Mouse (Mus musculus) lung, embryonic 15.5 days (tissue): ENCODE measurements around the gene Tmem232. TPM values are rescaled to one million over a fixed set of nuclear protein-coding genes. Genes with fewer than 3 reads are reported as not detected.
"Not testable (repeated sequence)": the region's sequence is repeated elsewhere in the genome, so short reads cannot be mapped to it uniquely, and the experiment has no call there.

ENCODE experiments used
- ATAC-seq: fragments of 200-750 bp; cut with Nextera tagmentation; 2 replicates; pipeline ENCODE4 v1.8.0; 2017; ENCODE audit warnings: moderate number of reproducible peaks, borderline replicate concordance; ENCODE audit not compliant: low FRiP score, low TSS enrichment; ENCODE audit errors: extremely low read depth
- H3K27ac ChIP-seq: fragments of 300-500 bp; sonication (generic); 2 replicates; pipeline ENCODE4 v1.5.1; 2015; ENCODE audit warnings: moderate library complexity, mild to moderate bottlenecking, inconsistent platforms
- H3K27me3 ChIP-seq: fragments of 300-500 bp; sonication (generic); 2 replicates; pipeline ENCODE4 v1.6.1; 2015; ENCODE audit warnings: inconsistent platforms
- H3K36me3 ChIP-seq: fragments of 300-500 bp; sonication (generic); 2 replicates; pipeline ENCODE4 v1.6.1; 2015; ENCODE audit warnings: inconsistent platforms
- H3K4me1 ChIP-seq: fragments of 300-500 bp; sonication (generic); 2 replicates; pipeline ENCODE4 v1.6.1; 2015; ENCODE audit warnings: inconsistent platforms
- H3K4me2 ChIP-seq: fragments of 300-500 bp; sonication (generic); 2 replicates; pipeline ENCODE4 v1.6.1; 2015; ENCODE audit warnings: inconsistent platforms, mild to moderate bottlenecking, moderate library complexity
- H3K4me3 ChIP-seq: fragments of 300-500 bp; sonication (generic); 2 replicates; pipeline ENCODE4 v1.5.1; 2015; ENCODE audit warnings: mild to moderate bottlenecking, inconsistent platforms
- H3K9ac ChIP-seq: fragments of 300-500 bp; sonication (generic); 2 replicates; pipeline ENCODE4 v1.6.1; 2015; ENCODE audit warnings: inconsistent platforms
- H3K9me3 ChIP-seq: fragments of 300-500 bp; sonication (generic); 2 replicates; pipeline ENCODE4 v1.6.1; 2016; ENCODE audit warnings: inconsistent platforms
- WGBS: fragments of 180-500 bp; shearing (Covaris S2); methylation state at CpG from one replicate; pipeline ENCODE4 v1.1.7; 2015; 5-methylcytosine and 5-hydroxymethylcytosine counted together
- polyA plus RNA-seq: library from polyadenylated mRNA; unstranded; fragments of >200 nt; fragmentation: Nextera tagmentation; extraction: Ambion mirVana; gene quantifications from 2 replicates; pipeline ENCODE4 v1.2.1, GENCODE M21; 2015

Tmem232 gene
- polyA plus RNA-seq, 1 experiment from 2014 or later, result 0.34 TPM

DNA sequence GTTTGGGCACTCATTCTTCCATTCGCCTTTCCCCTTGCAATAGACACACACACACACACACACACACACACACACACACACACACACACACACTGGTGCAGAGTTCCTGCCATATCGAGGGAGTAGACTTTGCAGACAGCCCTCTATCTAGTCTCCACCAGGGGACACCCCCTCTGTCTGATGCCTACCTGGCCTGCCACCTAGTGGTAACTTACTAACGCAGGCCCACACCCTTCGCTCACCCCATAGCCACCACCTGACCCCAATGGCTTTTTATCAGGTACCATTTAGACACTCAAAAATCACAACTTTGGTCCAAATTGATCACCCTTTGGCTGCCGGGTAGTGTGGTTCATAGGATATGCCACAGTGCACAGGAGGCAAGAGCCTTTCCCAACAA, 18.7 kb upstream of the Tmem232 start:
- Histone ChIP-seq H3K9ac (no peak overlapping the region), H3K4me1 (peaks cover 3% of the 10 kb centered on the region; the same call in 1 of the 2 replicates), H3K4me2 (no peak overlapping the region), H3K27me3 (no peaks in the 10 kb centered on the region), H3K27ac (no peak overlapping the region), H3K36me3 (no peaks in the 10 kb centered on the region), H3K4me3 (no peak overlapping the region), H3K9me3 (no peaks in the 10 kb centered on the region)
- no peak for ATAC-seq
- 34% methylated on average over 5 of the region's 5 CpGs for WGBS

DNA sequence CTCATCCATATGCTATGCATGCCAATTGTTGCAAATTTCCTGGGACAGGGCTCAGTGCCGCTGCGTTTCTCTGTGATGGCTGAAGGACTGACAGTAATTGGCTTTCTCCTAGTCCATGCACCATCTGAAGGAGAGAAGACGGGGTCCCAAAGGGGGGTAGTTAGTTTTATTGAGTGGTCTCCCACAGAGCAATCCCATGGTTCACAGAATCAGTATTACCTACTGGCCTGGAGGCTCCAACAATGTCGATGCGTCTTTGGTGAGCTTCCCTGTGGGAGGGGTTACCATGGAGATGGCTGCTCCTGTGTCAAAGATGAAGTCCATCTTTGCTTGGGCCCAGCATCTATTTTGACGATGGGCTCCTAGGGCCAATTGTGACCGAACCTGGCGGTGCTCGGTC, 18.2 kb upstream of the Tmem232 start:
- H3K4me3 ChIP-seq, result no peak overlapping the region
- 58% methylated on average over 9 of the region's 9 CpGs for WGBS
- no peaks in the 10 kb centered on the region for H3K9me3 ChIP-seq
- no peak overlapping the region for H3K27ac ChIP-seq
- H3K36me3 ChIP-seq, result no peaks in the 10 kb centered on the region
- H3K9ac ChIP-seq, result no peak overlapping the region
- H3K27me3 ChIP-seq, result no peaks in the 10 kb centered on the region
- ATAC-seq, result no peak
- peaks cover 3% of the 10 kb centered on the region; the same call in 1 of the 2 replicates for H3K4me1 ChIP-seq
- peak overlapping the region; percentile 2; the same call in 1 of the 2 replicates for H3K4me2 ChIP-seq

- peaks cover 3% of the 10 kb centered on the region; the same call in 1 of the 2 replicates for H3K4me1 ChIP-seq
- 40% methylated on average over 9 of the region's 9 CpGs for WGBS
- H3K9me3 ChIP-seq, result no peaks in the 10 kb centered on the region
- ATAC-seq, result no peak
- H3K4me3 ChIP-seq, result no peak overlapping the region
- H3K4me2 ChIP-seq, result peak overlapping the region; percentile 2; the same call in 1 of the 2 replicates
- H3K9ac ChIP-seq, result no peak overlapping the region
- no peak overlapping the region for H3K27ac ChIP-seq
- no peaks in the 10 kb centered on the region for H3K36me3 ChIP-seq
- H3K27me3 ChIP-seq, result no peaks in the 10 kb centered on the region
Observed at GRCm38 (mm10) chr17:65558217-65558616, 17.6 kb upstream of the Tmem232 start.

- Histone ChIP-seq H3K9ac (no peak overlapping the region), H3K4me2 (no peak overlapping the region), H3K4me1 (no peaks in the 10 kb centered on the region), H3K4me3 (no peak overlapping the region), H3K27me3 (no peaks in the 10 kb centered on the region), H3K9me3 (no peaks in the 10 kb centered on the region), H3K27ac (no peak overlapping the region), H3K36me3 (no peaks in the 10 kb centered on the region)
- WGBS, result 53% methylated on average over 6 of the region's 6 CpGs
- ATAC-seq, result no peak
Observed at GRCm38 (mm10) chr17:65557212-65557611, 16.6 kb upstream of the Tmem232 start.

GRCm38 (mm10) chr17:65556798-65557197, 16.2 kb upstream of the Tmem232 start:
- WGBS, result 56% methylated on average over 10 of the region's 10 CpGs
- Histone ChIP-seq H3K4me1 (no peaks in the 10 kb centered on the region), H3K9ac (no peak overlapping the region), H3K36me3 (no peaks in the 10 kb centered on the region), H3K9me3 (no peaks in the 10 kb centered on the region), H3K4me2 (no peak overlapping the region), H3K4me3 (no peak overlapping the region), H3K27ac (no peak overlapping the region), H3K27me3 (no peaks in the 10 kb centered on the region)
- no peak for ATAC-seq

GRCm38 (mm10) chr17:65552426-65552997, 11.9 kb upstream of the Tmem232 start:
- Histone ChIP-seq H3K4me3 (no peak overlapping the region), H3K9me3 (no peaks in the 10 kb centered on the region), H3K4me1 (0 out of 2 replicates have a peak, but pooled peaks cover 5% of the 10 kb centered on the region), H3K9ac (no peak overlapping the region), H3K4me2 (no peak overlapping the region), H3K36me3 (no peaks in the 10 kb centered on the region), H3K27me3 (no peaks in the 10 kb centered on the region), H3K27ac (no peak overlapping the region)
- 59% methylated on average over 12 of the region's 12 CpGs for WGBS
- ATAC-seq, result no peak

DNA sequence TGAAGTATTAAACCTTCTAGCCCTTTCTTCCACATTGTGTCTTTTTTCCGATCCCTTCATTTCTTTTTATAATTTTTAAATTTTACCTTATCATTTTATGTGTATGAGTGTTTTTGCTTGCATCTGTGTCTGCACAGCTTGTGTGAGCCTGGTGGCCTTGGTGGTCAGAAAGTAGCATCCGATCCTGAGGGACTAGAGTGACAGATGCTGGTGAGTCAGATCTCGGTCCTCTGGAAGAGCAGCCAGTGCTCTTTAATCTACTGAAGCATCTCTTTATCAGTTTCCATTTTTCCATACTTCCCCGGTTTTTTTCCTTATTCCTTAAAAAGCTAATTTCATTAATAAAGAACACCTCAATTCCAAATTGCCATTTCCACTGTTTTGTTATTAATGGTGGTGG, 9.8 kb upstream of the Tmem232 start:
- H3K4me1 ChIP-seq, result 0 out of 2 replicates have a peak, but pooled peaks cover 5% of the 10 kb centered on the region
- WGBS, result 75% methylated on average over 4 of the region's 4 CpGs
- H3K36me3 ChIP-seq, result no peaks in the 10 kb centered on the region
- no peak for ATAC-seq
- H3K9me3 ChIP-seq, result no peaks in the 10 kb centered on the region
- no peak overlapping the region for H3K9ac ChIP-seq
- H3K27ac ChIP-seq, result no peak overlapping the region
- no peak overlapping the region for H3K4me2 ChIP-seq
- H3K4me3 ChIP-seq, result no peak overlapping the region
- no peaks in the 10 kb centered on the region for H3K27me3 ChIP-seq

DNA sequence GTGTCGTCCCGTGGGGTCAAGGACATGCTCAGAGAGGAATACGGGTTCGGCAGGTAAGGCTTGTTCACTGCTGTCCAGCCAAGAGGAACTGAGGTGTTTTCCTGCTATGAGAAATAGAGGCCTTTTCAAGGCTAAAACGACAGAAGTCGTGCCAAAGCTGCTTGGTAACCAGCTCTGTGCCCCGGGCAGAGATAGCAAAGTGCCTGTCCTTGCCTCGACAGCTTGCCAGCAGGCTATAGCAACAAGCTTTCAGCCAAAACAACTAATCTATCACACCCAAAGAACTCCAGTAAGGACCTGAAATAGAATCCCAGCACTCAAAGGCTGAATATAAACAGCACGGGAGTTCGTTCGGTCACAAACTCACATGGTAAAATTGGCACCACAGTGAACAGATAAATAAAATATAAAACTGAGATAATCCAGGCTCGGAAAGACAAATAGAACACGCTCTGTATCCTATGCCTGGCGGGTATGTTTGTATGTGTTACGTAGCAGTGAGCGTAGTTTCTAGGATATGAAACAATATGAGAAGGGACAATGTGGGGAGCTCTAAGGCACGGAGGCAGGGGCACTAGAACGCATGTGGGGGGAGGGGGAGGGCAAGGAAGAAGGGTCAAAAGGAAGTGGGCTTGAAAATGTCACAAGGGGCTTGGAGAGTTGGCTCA, 8.2 kb upstream of the Tmem232 start:
- whole genome bisulfite sequencing, result 40% methylated on average over 18 of the region's 18 CpGs
- H3K4me1 ChIP-seq, result 0 out of 2 replicates have a peak, but pooled peaks cover 5% of the 10 kb centered on the region
- H3K9ac ChIP-seq, result no peak overlapping the region
- no peaks in the 10 kb centered on the region for H3K36me3 ChIP-seq
- no peaks in the 10 kb centered on the region for H3K9me3 ChIP-seq
- no peak overlapping the region for H3K4me3 ChIP-seq
- ATAC-seq, result no peak
- no peak overlapping the region for H3K4me2 ChIP-seq
- H3K27ac ChIP-seq, result no peak overlapping the region
- H3K27me3 ChIP-seq, result no peaks in the 10 kb centered on the region

- not testable (repeated sequence) for H3K4me1 ChIP-seq, ATAC-seq, H3K36me3 ChIP-seq, H3K27ac ChIP-seq, H3K27me3 ChIP-seq, H3K4me3 ChIP-seq, H3K9ac ChIP-seq, H3K9me3 ChIP-seq, H3K4me2 ChIP-seq
- WGBS, result 82% methylated on average over 4 of the region's 4 CpGs
Observed at GRCm38 (mm10) chr17:65546221-65546620, 5.6 kb upstream of the Tmem232 start.

GRCm38 (mm10) chr17:65536156-65536555, 4.4 kb downstream of the Tmem232 start:
- H3K9me3 ChIP-seq, result no peaks in the 10 kb centered on the region
- H3K36me3 ChIP-seq, result no peaks in the 10 kb centered on the region
- no peak overlapping the region for H3K9ac ChIP-seq
- WGBS, result 20% methylated on average over 3 of the region's 3 CpGs
- H3K27ac ChIP-seq, result no peak overlapping the region
- ATAC-seq, result no peak
- no peak overlapping the region for H3K4me2 ChIP-seq
- no peak overlapping the region for H3K4me3 ChIP-seq
- H3K4me1 ChIP-seq, result peaks cover 6% of the 10 kb centered on the region
- H3K27me3 ChIP-seq, result no peaks in the 10 kb centered on the region

GRCm38 (mm10) chr17:65532381-65532780, 8.2 kb downstream of the Tmem232 start:
- not testable (repeated sequence) for H3K4me3 ChIP-seq, ATAC-seq, H3K9ac ChIP-seq, H3K27me3 ChIP-seq, H3K9me3 ChIP-seq, H3K4me1 ChIP-seq, H3K36me3 ChIP-seq, H3K27ac ChIP-seq, H3K4me2 ChIP-seq

GRCm38 (mm10) chr17:65527529-65527928, 13.1 kb downstream of the Tmem232 start:
- Histone ChIP-seq H3K4me3 (no peak overlapping the region), H3K36me3 (no peaks in the 10 kb centered on the region), H3K9me3 (no peaks in the 10 kb centered on the region), H3K4me2 (no peak overlapping the region), H3K27ac (no peak overlapping the region), H3K27me3 (no peaks in the 10 kb centered on the region), H3K4me1 (no peaks in the 10 kb centered on the region), H3K9ac (no peak overlapping the region)
- ATAC-seq, result no peak
- WGBS, result 78% methylated on average over 5 of the region's 5 CpGs
